Mouse (Mus musculus): ENCODE measurements at regions not wholly inside any gene's neighbourhood (a gene's known extent, or its start where the extent isn't known, plus 50 kb on each side); places are given as distances from the start of the nearest gene placed in this dataset.
A peak's percentile ranks its signal among the peaks of the same experiment; 100 is the strongest.

- no peak for DNase-seq
Measured at GRCm38 (mm10) chr7:67895166-67895565, 57.5 kb upstream of the Igf1r start.

GRCm38 (mm10) chr7:67892917-67893316 is 59.7 kb upstream of the Igf1r start:
- DNase-seq = no peak

GRCm38 (mm10) chr7:67883040-67883439 is 69.6 kb upstream of the Igf1r start:
- no peak for DNase-seq

GRCm38 (mm10) chr7:67882606-67883005 is 70.0 kb upstream of the Igf1r start:
- DNase-seq = no peak

- DNase-seq = no peak
Measured at GRCm38 (mm10) chr7:67878226-67878625, 74.4 kb upstream of the Igf1r start.

GRCm38 (mm10) chr7:67877587-67877986 is 75.0 kb upstream of the Igf1r start:
- DNase-seq = no peak

- DNase-seq = no peak
Measured at GRCm38 (mm10) chr7:67854080-67855022, 94.8 kb upstream of the Synm start.

GRCm38 (mm10) chr7:67852859-67853258 is 93.3 kb upstream of the Synm start:
- no peak for DNase-seq

GRCm38 (mm10) chr7:67849509-67849862 is 89.9 kb upstream of the Synm start:
- no peak for DNase-seq

GRCm38 (mm10) chr7:67848589-67849508 is 89.3 kb upstream of the Synm start:
- peak; percentile 41 for DNase-seq

- no peak for DNase-seq
Measured at GRCm38 (mm10) chr7:67846796-67847195, 87.3 kb upstream of the Synm start.

GRCm38 (mm10) chr7:67836984-67837383 is 77.4 kb upstream of the Synm start:
- no peak for DNase-seq

GRCm38 (mm10) chr7:67836117-67836949 is 76.8 kb upstream of the Synm start:
- DNase-seq = no peak

GRCm38 (mm10) chr7:67831738-67832137 is 72.2 kb upstream of the Synm start:
- DNase-seq = no peak

GRCm38 (mm10) chr7:67827386-67827785 is 67.8 kb upstream of the Synm start:
- DNase-seq = no peak

GRCm38 (mm10) chr7:67826936-67827335 is 67.4 kb upstream of the Synm start:
- no peak for DNase-seq

GRCm38 (mm10) chr7:67826368-67826767 is 66.8 kb upstream of the Synm start:
- no peak for DNase-seq

- no peak for DNase-seq
Measured at GRCm38 (mm10) chr7:67825636-67826280, 66.2 kb upstream of the Synm start.

- no peak for DNase-seq
Measured at GRCm38 (mm10) chr7:67823943-67824645, 64.6 kb upstream of the Synm start.

- DNase-seq = no peak
Measured at GRCm38 (mm10) chr7:67819551-67819950, 60.0 kb upstream of the Synm start.

- no peak for DNase-seq
Measured at GRCm38 (mm10) chr7:67817556-67817955, 58.0 kb upstream of the Synm start.

- no peak for DNase-seq
Measured at GRCm38 (mm10) chr7:67814861-67815260, 55.3 kb upstream of the Synm start.

Data from cerebellum, adult 8-10 months (tissue).